Mouse (Mus musculus) megakaryocyte-erythroid progenitor cell, adult 5-6 weeks (primary cell): ENCODE results near the gene Kcnj14. TPM values are rescaled to one million over a fixed set of nuclear protein-coding genes. Genes with fewer than 3 reads are reported as not detected.

ENCODE experiments used
- ATAC-seq: replicated peaks from 2 replicates; pipeline ENCODE4 v1.8.0; 2016; ENCODE audit warnings: mild to moderate bottlenecking, inconsistent platforms; ENCODE audit not compliant: severe bottlenecking, poor library complexity, low FRiP score, low TSS enrichment
- total RNA-seq, 2 experiments: library from RNA; stranded (forward) in 1 of 2; stranded (reverse) in 1 of 2; fragments of 200-1000, 215-1000 nt in 1 of 2; fragments of >200 nt in 1 of 2; fragmentation: Nextera tagmentation in 1 of 2; gene quantifications; 2 replicates each; pipeline ENCODE4 v1.2.3; 2014 to 2017

Gene Kcnj14
- total RNA-seq (2014; fragmentation: Nextera tagmentation), result not detected in 2 replicates
- total RNA-seq (2017), result not detected in 2 replicates

GRCm38 (mm10) chr7:45824598-45824997 is at the start of gene Kcnj14:
Gene Kcnj14, minus strand, starts transcription at chr7:45824782.
- no peak for ATAC-seq

DNA sequence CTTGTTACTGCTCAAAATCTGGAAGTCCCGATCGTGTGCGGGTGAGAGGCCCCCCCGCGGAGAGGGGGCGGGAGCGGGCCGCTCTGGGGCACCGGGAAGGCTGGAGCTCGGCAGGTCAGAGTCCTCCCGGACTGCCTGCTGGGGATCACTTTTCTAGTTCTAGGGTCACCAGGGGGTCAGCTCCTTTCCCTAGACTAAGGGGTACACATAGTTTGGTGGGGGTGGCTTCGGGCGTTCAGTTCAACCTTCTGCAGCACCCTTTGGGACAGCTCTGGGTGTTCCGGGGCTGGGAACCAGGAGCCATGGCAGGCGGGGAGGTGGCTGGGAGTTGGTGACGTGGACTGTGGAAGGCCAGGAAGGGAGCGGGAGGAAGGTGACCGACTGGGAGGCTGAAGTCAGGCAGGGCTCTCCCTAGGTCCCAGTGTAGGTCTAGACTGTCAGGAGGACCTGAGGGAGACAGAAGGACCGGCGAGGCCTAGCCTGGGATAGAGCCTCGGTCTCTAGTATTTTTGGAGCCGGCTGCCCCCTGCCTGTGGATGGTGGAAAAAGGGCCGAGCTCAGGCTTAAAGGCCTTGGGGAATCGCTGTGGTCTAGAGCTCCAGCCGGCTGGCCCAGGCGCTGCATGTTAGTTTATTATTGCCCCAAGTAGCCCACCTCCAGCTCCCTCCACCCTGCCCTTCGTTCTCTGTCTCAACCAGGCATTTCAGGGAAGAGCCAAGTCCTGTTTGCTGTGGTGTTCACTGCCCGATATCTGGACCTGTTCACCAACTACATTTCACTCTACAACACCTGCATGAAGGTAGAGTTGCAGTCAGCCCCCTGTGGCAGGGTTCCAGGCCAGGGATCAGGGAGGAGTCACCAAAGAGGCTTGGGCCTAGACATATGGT is 48.7 kb upstream of the Kcnj14 start:
- peak; percentile 39 for ATAC-seq

- peak; percentile 73 for ATAC-seq
Measured at GRCm38 (mm10) chr7:45872624-45873023, 48.0 kb upstream of the Kcnj14 start, which contains the start of gene Kdelr1. Gene Kdelr1, plus strand, starts transcription at chr7:45872772.

- no peak for ATAC-seq
Measured at GRCm38 (mm10) chr7:45870282-45871058, 45.9 kb upstream of the Kcnj14 start.

DNA sequence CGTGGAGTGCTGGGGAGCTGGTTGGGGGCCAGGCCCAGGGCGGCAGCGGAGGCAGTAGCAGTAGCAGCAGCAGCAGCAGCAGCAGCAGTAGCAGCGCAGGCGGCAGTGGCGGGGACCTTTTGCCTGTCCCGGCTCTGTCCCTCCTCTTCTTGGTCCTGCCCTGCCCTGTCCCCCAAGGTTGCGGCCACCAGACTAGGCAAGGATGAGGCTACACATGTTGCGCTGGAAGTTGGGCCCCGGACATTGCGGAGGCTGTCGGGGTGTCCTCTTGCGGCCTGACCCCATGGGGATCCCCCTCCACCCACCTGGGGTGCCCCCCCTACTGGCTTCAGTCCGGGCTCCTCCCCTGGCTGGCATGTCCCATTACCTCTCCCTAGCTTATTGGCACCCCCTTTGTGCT is 45.2 kb upstream of the Kcnj14 start:
- ATAC-seq, result no peak

- no peak for ATAC-seq
Measured at GRCm38 (mm10) chr7:45869107-45869670, 44.6 kb upstream of the Kcnj14 start.

DNA sequence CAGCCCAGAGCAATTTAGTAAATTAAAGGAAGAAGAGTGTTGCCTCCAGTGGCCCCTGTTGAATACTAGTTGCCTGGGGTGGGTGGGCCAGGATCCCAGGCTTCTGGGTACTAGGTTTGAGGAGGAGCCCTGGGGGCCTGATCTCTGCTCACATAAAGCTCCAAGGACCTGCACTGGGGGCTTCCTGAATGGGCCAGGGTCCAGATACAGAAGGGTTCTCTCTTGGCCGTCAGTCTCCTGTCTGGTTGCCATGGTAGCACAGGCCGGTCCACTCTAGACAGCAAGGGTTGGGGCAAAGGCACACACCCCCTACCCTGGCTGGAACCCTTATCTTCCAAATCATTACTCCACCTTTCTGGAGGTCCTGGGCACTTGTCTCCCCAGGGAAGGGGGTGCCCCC is 43.3 kb upstream of the Kcnj14 start:
- ATAC-seq, result no peak

- ATAC-seq, result peak; percentile 56
Measured at GRCm38 (mm10) chr7:45865925-45866910, 41.6 kb upstream of the Kcnj14 start.

DNA sequence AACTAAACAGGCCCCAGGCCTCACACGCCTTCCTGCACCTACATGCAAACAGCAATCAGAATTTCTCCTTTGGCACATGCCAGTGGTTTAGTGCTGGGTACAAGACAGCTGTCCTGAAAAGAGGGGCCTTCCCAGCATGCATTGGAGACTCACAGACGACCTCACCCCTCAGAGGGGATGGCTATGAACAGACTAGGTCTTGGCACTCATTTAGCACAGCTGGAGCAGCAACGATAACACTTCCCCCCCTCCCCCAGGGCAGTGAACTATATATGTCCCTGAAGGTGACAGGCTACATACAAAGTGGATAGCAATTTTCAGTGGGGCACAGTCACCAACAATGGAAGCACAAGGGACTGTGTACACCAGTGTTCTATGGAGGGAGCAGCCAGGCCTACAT is 39.9 kb upstream of the Kcnj14 start:
- no peak for ATAC-seq

- no peak for ATAC-seq
Measured at GRCm38 (mm10) chr7:45862804-45863203, 38.2 kb upstream of the Kcnj14 start.

- ATAC-seq, result no peak
Measured at GRCm38 (mm10) chr7:45859008-45859407, 34.4 kb upstream of the Kcnj14 start.

DNA sequence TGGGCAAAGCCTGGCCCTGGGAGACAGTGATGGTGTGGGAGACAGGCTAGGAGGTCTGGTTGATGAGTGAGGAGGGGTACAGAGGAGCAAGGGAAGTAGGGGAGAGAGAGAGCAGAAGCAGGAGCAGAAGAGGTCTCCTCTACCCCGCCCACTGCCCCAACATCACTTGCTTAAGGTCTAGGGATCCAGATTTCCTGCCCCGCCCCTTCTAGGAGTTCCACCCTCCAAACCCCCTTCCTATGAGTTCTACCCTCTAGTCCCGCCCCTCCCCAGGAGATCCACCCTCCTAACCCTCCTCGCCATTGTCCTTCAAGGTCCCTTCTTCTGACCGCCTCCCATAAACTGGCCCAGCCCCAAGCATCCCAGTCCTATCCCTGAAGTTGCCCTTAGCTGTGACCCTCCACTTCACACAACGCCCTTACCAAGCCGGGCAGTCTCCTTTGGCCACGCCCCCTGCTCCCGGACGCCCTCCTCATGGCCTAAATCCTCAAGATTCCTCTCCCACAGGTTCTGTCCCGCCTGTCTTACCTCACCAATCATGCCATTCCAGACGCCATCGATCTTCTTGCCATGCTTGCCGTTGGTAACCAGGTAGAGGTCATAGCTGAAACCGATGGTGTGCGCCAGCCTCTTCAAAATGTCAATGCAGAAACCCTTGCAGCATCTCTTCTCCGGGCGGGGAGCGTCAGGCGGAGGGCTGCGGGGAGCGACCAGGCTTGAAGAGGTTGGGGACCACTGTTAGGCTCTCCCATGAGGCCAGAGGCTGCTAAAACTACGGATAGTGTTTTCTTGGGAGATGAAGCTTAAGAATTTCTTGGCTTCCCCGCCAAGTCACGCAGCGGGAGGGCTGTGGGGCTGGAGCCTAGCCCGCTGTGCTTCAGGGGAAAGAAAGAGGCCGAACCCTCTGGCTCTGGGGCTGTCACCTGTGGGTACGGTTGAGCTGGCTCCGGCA is 32.6 kb upstream of the Kcnj14 start:
- ATAC-seq, result peak; percentile 39; the same call in 1 of the 2 replicates

GRCm38 (mm10) chr7:45853089-45853488 is 28.5 kb upstream of the Kcnj14 start:
- ATAC-seq, result no peak

DNA sequence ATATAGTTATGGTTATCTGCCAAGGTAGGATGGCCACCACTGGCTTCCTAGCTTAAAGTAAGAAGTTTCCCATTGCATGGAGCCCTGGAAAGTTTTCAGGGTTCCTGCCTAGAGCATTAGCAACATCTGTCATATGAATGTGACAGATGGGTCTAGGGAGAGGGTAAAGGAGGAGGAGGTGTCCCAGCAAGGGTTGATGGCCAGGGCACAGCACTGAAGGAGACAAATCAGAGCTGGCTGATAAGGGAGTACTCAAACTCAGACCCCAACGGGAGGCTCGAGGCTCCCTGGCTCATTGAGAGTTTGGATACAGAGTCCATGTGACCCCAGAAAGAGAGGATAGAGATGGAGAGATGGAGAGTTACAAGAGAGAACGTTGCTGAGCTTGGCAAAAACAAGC is 26.1 kb upstream of the Kcnj14 start:
- ATAC-seq, result no peak

DNA sequence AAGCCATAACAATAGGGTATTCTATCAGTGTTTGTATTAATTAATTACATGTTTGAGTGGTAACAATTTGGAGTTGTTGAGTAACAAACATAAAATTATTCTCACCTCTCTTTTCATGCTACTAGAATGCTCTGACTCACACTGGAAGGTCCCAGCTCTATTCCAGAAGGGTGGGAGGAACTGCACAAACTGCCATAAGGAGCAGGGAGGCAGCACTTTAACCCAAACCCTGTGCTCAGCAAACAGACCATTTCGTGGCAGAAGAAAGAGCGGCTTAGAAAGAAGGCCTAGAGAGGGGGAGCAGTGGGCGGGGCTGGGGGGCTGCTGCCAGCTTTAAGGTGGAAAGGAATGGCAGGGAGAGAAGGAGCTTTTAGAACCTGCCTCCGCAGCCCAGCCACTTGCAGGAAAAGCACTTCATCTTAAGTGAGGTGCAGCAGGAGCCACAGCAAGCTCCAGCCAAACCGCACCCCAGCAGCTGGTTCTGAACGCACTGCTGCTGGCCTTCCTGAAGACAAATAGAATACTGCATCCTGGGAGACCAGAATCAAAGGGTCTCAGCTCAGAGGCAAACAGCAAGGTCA is 24.0 kb upstream of the Kcnj14 start:
- ATAC-seq, result no peak

DNA sequence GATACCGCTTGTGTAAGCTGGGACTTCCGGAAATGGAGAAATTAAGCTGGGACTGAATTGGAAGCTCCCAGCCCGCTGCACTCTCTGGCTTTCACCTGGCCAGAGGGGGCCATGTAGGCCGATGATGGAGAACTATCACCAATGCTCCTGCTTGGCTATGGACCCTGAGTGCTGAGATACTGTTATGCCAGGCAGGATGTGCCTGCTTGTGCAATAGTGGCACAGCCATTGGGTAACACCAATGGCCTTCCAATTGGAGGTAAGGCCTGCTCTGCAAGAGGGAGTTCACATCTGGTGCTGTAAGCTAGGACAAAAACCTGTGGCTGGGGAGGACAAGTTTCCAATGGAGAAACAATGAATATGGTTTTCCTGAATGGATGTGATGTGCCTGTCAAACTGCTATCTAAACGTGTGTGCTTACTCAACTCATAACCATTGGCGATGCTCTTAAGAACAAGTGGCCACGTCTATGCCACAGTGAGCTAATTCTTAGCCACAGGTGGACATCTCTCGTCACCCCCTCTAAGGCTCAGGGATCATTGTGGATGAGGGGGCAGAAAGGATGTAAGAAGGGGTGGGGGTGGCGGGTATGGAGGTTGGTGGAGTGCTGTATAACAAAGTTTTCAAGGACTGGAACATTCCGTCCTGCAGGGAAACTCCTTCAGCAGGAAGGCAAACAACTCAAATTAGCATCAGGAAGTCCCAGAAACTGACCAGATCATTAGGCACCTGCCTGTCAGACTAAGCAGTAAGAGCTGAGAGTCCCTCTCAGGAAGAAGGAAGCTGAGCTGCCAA is 18.6 kb upstream of the Kcnj14 start:
- ATAC-seq, result no peak

- ATAC-seq, result no peak
Measured at GRCm38 (mm10) chr7:45833924-45834323, 9.3 kb upstream of the Kcnj14 start.
